Mouse (Mus musculus): ENCODE measurements around the gene Ambn. TPM values are rescaled to one million over a fixed set of nuclear protein-coding genes. Genes with fewer than 3 reads are reported as not detected.

The Ambn gene
- polyA plus RNA-seq, 1 experiment: not detected

DNA sequence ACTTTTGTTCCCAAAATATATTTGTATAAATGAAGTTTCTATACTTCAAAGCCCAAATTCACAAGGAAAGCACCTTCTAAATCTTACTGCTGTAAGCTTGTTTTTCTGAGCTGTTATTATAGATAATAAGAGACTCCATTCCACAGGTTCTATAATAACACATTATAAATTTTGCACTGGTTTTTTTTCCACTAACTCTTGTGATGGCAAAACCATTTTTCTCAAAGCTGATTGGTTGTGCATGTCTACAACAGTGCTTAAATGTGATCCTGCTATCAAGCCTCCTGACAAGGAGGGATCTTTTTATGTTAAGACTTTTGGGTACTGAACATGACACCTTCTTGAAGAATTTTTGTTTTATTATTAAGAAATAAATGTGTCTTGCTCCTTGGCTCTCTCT, 31.9 kb downstream of the Ambn start, which contains the start of gene Enam:
Enam (plus strand) TSS at position 301 of the 400 bp plus-strand sequence.
- no peak within 1 kb of the TSS for H3K27ac ChIP-seq (ENCODE audit: insufficient read depth, low read length)
- TF ChIP-seq CTCF (IDR thresholded peaks at IDR 0.05; ENCODE audit: low read depth, low read length) (no peak), POLR2A (IDR thresholded peaks at IDR 0.05; ENCODE audit: insufficient read depth, low read length) (no peak), EP300 (IDR thresholded peaks at IDR 0.05; ENCODE audit: insufficient read depth, low read depth, low read length) (no peak)

DNA sequence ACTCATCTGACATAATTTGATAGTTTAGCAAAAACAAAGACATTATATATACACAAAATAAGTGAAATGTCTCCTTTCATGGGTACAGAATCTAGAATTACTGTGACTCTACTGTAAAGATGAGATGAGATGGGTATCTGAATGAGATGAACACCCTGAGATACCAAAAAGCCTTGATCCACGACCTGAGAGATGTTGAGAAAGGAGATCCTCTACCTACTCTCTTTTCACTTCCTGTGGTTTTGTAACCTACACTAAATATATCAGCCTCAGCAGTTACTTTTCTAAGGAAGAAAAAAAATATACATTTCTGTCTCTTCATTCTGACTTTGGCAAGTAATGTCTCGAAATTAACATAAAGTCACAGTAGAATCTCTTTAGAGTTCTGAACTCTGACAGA, 33.2 kb downstream of the Ambn start:
- H3K27ac ChIP-seq (ENCODE audit: insufficient read depth, low read length): no peak overlapping the region
- H3K36me3 ChIP-seq (ENCODE audit: control insufficient read depth, insufficient read depth, low read length, poor library complexity, severe bottlenecking): no peaks in the 10 kb centered on the region
- no peaks in the 10 kb centered on the region for H3K4me1 ChIP-seq (ENCODE audit: control insufficient read depth, insufficient read depth, low read length)
- no peaks in the 10 kb centered on the region for H3K27me3 ChIP-seq (ENCODE audit: control insufficient read depth, insufficient read depth, low read length, poor library complexity, severe bottlenecking)
- no peak for TF ChIP-seq POLR2A (IDR thresholded peaks at IDR 0.05; ENCODE audit: insufficient read depth, low read length)
- H3K9ac ChIP-seq (ENCODE audit: low read depth, poor library complexity, severe bottlenecking): no peak overlapping the region
- H3K9me3 ChIP-seq (replicated peaks; ENCODE audit: control insufficient read depth, insufficient read depth, low read length, poor library complexity, severe bottlenecking): no peaks in the 10 kb centered on the region
- no peak overlapping the region for H3K4me3 ChIP-seq (ENCODE audit: low read depth, low read length)

More for the DNA sequence above, 31.9 kb downstream of the Ambn start, which contains the start of gene Enam:
- H3K4me3 ChIP-seq (ENCODE audit: low read depth, low read length): no peak within 1 kb of the TSS
- H3K9ac ChIP-seq (ENCODE audit: low read depth, poor library complexity, severe bottlenecking): no peak within 1 kb of the TSS
- H3K27me3 ChIP-seq (ENCODE audit: control insufficient read depth, insufficient read depth, low read length, poor library complexity, severe bottlenecking): no peaks in the 10 kb centered on the region
- H3K36me3 ChIP-seq (ENCODE audit: control insufficient read depth, insufficient read depth, low read length, poor library complexity, severe bottlenecking): no peaks in the 10 kb centered on the region
- no peaks in the 10 kb centered on the region for H3K9me3 ChIP-seq (replicated peaks; ENCODE audit: control insufficient read depth, insufficient read depth, low read length, poor library complexity, severe bottlenecking)
- no peaks in the 10 kb centered on the region for H3K4me1 ChIP-seq (ENCODE audit: control insufficient read depth, insufficient read depth, low read length)

DNA sequence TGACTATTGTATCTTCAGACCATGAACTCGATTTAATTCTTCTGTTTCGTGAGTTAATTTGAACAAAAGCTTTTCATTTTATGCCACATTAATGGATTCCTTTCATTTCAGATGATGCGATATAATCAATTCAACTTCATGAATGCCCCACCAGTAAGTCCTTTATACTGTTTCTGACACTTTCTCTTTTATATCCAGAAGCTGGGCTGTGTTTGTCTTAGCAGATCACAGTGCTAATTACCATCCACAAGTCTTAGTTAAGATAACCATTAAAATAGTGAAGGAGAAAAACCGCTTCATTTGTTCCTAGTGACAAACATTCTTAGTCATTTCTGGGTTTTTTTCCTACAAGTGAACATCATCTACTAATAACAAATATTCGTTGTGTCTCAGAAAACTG, 35.3 kb downstream of the Ambn start:
- no peaks in the 10 kb centered on the region for H3K36me3 ChIP-seq (ENCODE audit: control insufficient read depth, insufficient read depth, low read length, poor library complexity, severe bottlenecking)
- no peak overlapping the region for H3K9ac ChIP-seq (ENCODE audit: low read depth, poor library complexity, severe bottlenecking)
- TF ChIP-seq CTCF (IDR thresholded peaks at IDR 0.05; ENCODE audit: low read depth, low read length) (no peak), POLR2A (IDR thresholded peaks at IDR 0.05; ENCODE audit: insufficient read depth, low read length) (no peak), EP300 (IDR thresholded peaks at IDR 0.05; ENCODE audit: insufficient read depth, low read depth, low read length) (no peak)
- no peak overlapping the region for H3K27ac ChIP-seq (ENCODE audit: insufficient read depth, low read length)
- no peaks in the 10 kb centered on the region for H3K27me3 ChIP-seq (ENCODE audit: control insufficient read depth, insufficient read depth, low read length, poor library complexity, severe bottlenecking)
- no peaks in the 10 kb centered on the region for H3K4me1 ChIP-seq (ENCODE audit: control insufficient read depth, insufficient read depth, low read length)
- H3K9me3 ChIP-seq (replicated peaks; ENCODE audit: control insufficient read depth, insufficient read depth, low read length, poor library complexity, severe bottlenecking): no peaks in the 10 kb centered on the region
- H3K4me3 ChIP-seq (ENCODE audit: low read depth, low read length): no peak overlapping the region

DNA sequence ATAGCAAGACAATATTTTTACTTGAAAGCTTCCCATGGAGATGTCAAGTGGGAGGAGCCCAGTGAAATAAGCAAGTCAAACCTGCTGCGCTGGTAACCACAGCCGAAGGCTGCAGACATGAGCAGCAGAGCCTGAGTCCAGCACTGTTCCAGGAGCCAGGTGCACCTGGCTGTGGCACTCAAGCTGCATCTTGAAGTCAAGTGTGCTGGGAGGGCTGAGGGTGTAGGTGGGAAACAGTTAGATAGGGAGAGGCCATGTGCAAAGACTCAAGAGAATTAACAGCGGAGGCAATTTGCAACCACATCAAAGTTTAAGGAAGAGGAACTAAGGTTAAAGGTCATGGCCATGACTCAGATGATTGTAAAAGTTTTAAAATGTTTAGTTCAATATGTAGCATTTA, 44.0 kb downstream of the Ambn start:
- no peaks in the 10 kb centered on the region for H3K27me3 ChIP-seq (ENCODE audit: control insufficient read depth, insufficient read depth, low read length, poor library complexity, severe bottlenecking)
- no peaks in the 10 kb centered on the region for H3K36me3 ChIP-seq (ENCODE audit: control insufficient read depth, insufficient read depth, low read length, poor library complexity, severe bottlenecking)
- no peaks in the 10 kb centered on the region for H3K4me1 ChIP-seq (ENCODE audit: control insufficient read depth, insufficient read depth, low read length)
- H3K9me3 ChIP-seq (replicated peaks; ENCODE audit: control insufficient read depth, insufficient read depth, low read length, poor library complexity, severe bottlenecking): peaks cover 14% of the 10 kb centered on the region
- H3K9ac ChIP-seq (ENCODE audit: low read depth, poor library complexity, severe bottlenecking): no peak overlapping the region
- no peak for TF ChIP-seq POLR2A (IDR thresholded peaks at IDR 0.05; ENCODE audit: insufficient read depth, low read length)
- TF ChIP-seq EP300 (IDR thresholded peaks at IDR 0.05; ENCODE audit: insufficient read depth, low read depth, low read length): no peak
- no peak for TF ChIP-seq CTCF (IDR thresholded peaks at IDR 0.05; ENCODE audit: low read depth, low read length)
- H3K4me3 ChIP-seq (ENCODE audit: low read depth, low read length): no peak overlapping the region
- no peak overlapping the region for H3K27ac ChIP-seq (ENCODE audit: insufficient read depth, low read length)

- Histone ChIP-seq H3K4me3 (ENCODE audit: low read depth, low read length) (no peak overlapping the region), H3K27me3 (ENCODE audit: control insufficient read depth, insufficient read depth, low read length, poor library complexity, severe bottlenecking) (no peaks in the 10 kb centered on the region), H3K9ac (ENCODE audit: low read depth, poor library complexity, severe bottlenecking) (no peak overlapping the region), H3K9me3 (replicated peaks; ENCODE audit: control insufficient read depth, insufficient read depth, low read length, poor library complexity, severe bottlenecking) (no peaks in the 10 kb centered on the region), H3K27ac (ENCODE audit: insufficient read depth, low read length) (no peak overlapping the region), H3K36me3 (ENCODE audit: control insufficient read depth, insufficient read depth, low read length, poor library complexity, severe bottlenecking) (no peaks in the 10 kb centered on the region), H3K4me1 (ENCODE audit: control insufficient read depth, insufficient read depth, low read length) (no peaks in the 10 kb centered on the region)
- TF ChIP-seq POLR2A (IDR thresholded peaks at IDR 0.05; ENCODE audit: insufficient read depth, low read length) (no peak), EP300 (IDR thresholded peaks at IDR 0.05; ENCODE audit: insufficient read depth, low read depth, low read length) (no peak), CTCF (IDR thresholded peaks at IDR 0.05; ENCODE audit: low read depth, low read length) (no peak)
These were observed 52.8 kb downstream of the Ambn start for GRCm38 (mm10) chr5:88508555-88508954.

- Histone ChIP-seq H3K27ac (ENCODE audit: insufficient read depth, low read length) (no peak overlapping the region), H3K4me1 (ENCODE audit: control insufficient read depth, insufficient read depth, low read length) (no peaks in the 10 kb centered on the region), H3K27me3 (ENCODE audit: control insufficient read depth, insufficient read depth, low read length, poor library complexity, severe bottlenecking) (no peaks in the 10 kb centered on the region), H3K4me3 (ENCODE audit: low read depth, low read length) (no peak overlapping the region), H3K9ac (ENCODE audit: low read depth, poor library complexity, severe bottlenecking) (no peak overlapping the region), H3K36me3 (ENCODE audit: control insufficient read depth, insufficient read depth, low read length, poor library complexity, severe bottlenecking) (no peaks in the 10 kb centered on the region), H3K9me3 (replicated peaks; ENCODE audit: control insufficient read depth, insufficient read depth, low read length, poor library complexity, severe bottlenecking) (no peaks in the 10 kb centered on the region)
- no peak for TF ChIP-seq POLR2A (IDR thresholded peaks at IDR 0.05; ENCODE audit: insufficient read depth, low read length)
- no peak for TF ChIP-seq CTCF (IDR thresholded peaks at IDR 0.05; ENCODE audit: low read depth, low read length)
- no peak for TF ChIP-seq EP300 (IDR thresholded peaks at IDR 0.05; ENCODE audit: insufficient read depth, low read depth, low read length)
These were observed 53.2 kb downstream of the Ambn start for GRCm38 (mm10) chr5:88508990-88509389.

Other genes starting within 250 kb of the Ambn start
- not detected in 2 replicates for gene Gm7714, start 187.1 kb upstream of the Ambn start, polyA plus RNA-seq (2011; ENCODE audit: insufficient read depth, insufficient read length, low read depth, missing spikeins)
- gene Prol1, start 138.7 kb upstream of the Ambn start, polyA plus RNA-seq (2011; ENCODE audit: insufficient read depth, insufficient read length, low read depth, missing spikeins): not detected in 2 replicates
- not detected in 2 replicates for gene Amtn, start 79.9 kb upstream of the Ambn start, polyA plus RNA-seq (2011; ENCODE audit: insufficient read depth, insufficient read length, low read depth, missing spikeins)
- not detected in 2 replicates for gene Enam, start 32.0 kb downstream of the Ambn start, polyA plus RNA-seq (2011; ENCODE audit: insufficient read depth, insufficient read length, low read depth, missing spikeins)
- gene Jchain, start 71.9 kb downstream of the Ambn start, polyA plus RNA-seq (2011; ENCODE audit: insufficient read depth, insufficient read length, low read depth, missing spikeins): not detected in 2 replicates
- 100.0 and 108 TPM in 2 replicates for gene Utp3, start 98.5 kb downstream of the Ambn start, polyA plus RNA-seq (2011; ENCODE audit: insufficient read depth, insufficient read length, low read depth, missing spikeins)
- gene Rufy3, start 109.0 kb downstream of the Ambn start, polyA plus RNA-seq (2011; ENCODE audit: insufficient read depth, insufficient read length, low read depth, missing spikeins): 30.1 and 30.6 TPM in 2 replicates
- 125 and 139 TPM in 2 replicates for gene Grsf1, start 220.2 kb downstream of the Ambn start, polyA plus RNA-seq (2011; ENCODE audit: insufficient read depth, insufficient read length, low read depth, missing spikeins)

Measured in ES-Bruce4 (cell line).